Mouse (Mus musculus) heart, adult 2 months (tissue): ENCODE measurements around the gene Nsd2.

ENCODE experiments used
- CTCF ChIP-seq: fragments of 200-600 bp; IDR thresholded peaks from 2 replicates; pipeline ENCODE4 v1.8.1; 2022; ENCODE audit warnings: antibody characterized with exemption, mild to moderate bottlenecking, moderate library complexity
- EP300 ChIP-seq: fragments of 200-500 bp; IDR thresholded peaks from 2 replicates; pipeline ENCODE4 v1.6.1; 2011; ENCODE audit warnings: low read depth, low read length, control low read depth; ENCODE audit not compliant: insufficient read depth
- POLR2A ChIP-seq: fragments of 200-500 bp; IDR thresholded peaks from 2 replicates; pipeline ENCODE4 v1.6.1; 2011; ENCODE audit warnings: mild to moderate bottlenecking, low read depth, low read length, control low read depth; ENCODE audit not compliant: insufficient read depth

DNA sequence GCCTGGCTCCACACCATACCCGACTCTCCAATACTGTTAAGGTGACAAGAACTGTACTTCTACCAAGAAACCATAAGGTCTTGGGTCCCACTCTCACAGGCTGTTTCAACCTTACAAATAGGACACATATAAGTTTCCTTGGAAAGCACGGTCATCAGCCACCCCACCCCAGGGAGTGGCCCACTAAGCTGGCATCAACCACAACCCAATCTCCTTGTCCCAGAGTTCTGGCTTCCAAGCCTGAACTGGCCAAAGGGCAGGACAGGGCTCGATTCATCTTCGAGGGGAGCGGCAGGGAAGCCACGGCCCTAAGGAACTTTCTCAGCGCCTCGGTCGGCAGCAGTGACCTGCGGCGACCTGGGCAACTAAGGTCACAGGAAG is 38.6 kb upstream of the Nsd2 start:
- TF ChIP-seq POLR2A (no peak), CTCF (no peak), EP300 (no peak)
